Mouse (Mus musculus) liver, adult 2 months (tissue): ENCODE results near the gene Gm20431. TPM values are rescaled to one million over a fixed set of nuclear protein-coding genes. Genes with fewer than 3 reads are reported as not detected.

Experiments used
- DNase-seq: peaks from one replicate; pipeline ENCODE4 v3.0.0-alpha.2; 2011; ENCODE audit warnings: low read depth, low spot score; ENCODE audit errors: extremely low read depth
- H3K27ac ChIP-seq: fragments of 200-500 bp; replicated peaks from 2 replicates; pipeline ENCODE4 v1.5.1; 2012; ENCODE audit warnings: low read depth, mild to moderate bottlenecking, control low read depth, inconsistent platforms, low read length; ENCODE audit not compliant: insufficient read depth
- H3K27me3 ChIP-seq: fragments of 200-500 bp; 2 replicates; pipeline ENCODE4 v1.6.1; 2012; ENCODE audit warnings: mild to moderate bottlenecking, moderate library complexity, low read length, inconsistent platforms; ENCODE audit not compliant: control insufficient read depth, insufficient read depth
- H3K36me3 ChIP-seq: fragments of 200-500 bp; 2 replicates; pipeline ENCODE4 v1.6.1; 2012; ENCODE audit warnings: low read length, inconsistent platforms; ENCODE audit not compliant: control insufficient read depth, insufficient read depth
- H3K4me1 ChIP-seq: fragments of 200-500 bp; 2 replicates; pipeline ENCODE4 v1.6.1; 2011; ENCODE audit warnings: low read length; ENCODE audit not compliant: control insufficient read depth, insufficient read depth
- H3K4me3 ChIP-seq: fragments of 200-500 bp; 2 replicates; pipeline ENCODE4 v1.5.1; 2011; ENCODE audit warnings: low read depth, mild to moderate bottlenecking, control low read depth, low read length, moderate library complexity; ENCODE audit not compliant: insufficient read depth
- H3K79me2 ChIP-seq: fragments of 200-500 bp; 2 replicates; pipeline ENCODE4 v1.6.1; 2012; ENCODE audit warnings: inconsistent platforms, mild to moderate bottlenecking, low read length, moderate library complexity; ENCODE audit not compliant: control insufficient read depth, insufficient read depth
- H3K9ac ChIP-seq: fragments of 200-500 bp; 2 replicates; pipeline ENCODE4 v1.6.1; 2012; ENCODE audit warnings: low read depth, mild to moderate bottlenecking, control low read depth, inconsistent platforms, low read length
- CTCF ChIP-seq: fragments of 200-500 bp; IDR thresholded peaks from 2 replicates; pipeline ENCODE4 v1.5.1; 2011; ENCODE audit warnings: low read depth, low read length, control low read depth
- POLR2A ChIP-seq: fragments of 200-500 bp; IDR thresholded peaks from 2 replicates; pipeline ENCODE4 v1.6.1; 2011; ENCODE audit warnings: low read length, control low read depth; ENCODE audit not compliant: insufficient read depth; ENCODE audit errors: extremely low read depth
- WGBS: fragments of 180-500 bp; shearing (Covaris S2); methylation state at CpG from one replicate; pipeline ENCODE4 v1.1.7; 2018; 5-methylcytosine and 5-hydroxymethylcytosine counted together
- polyA plus RNA-seq: library from polyadenylated mRNA; depleted of rRNA; stranded (reverse); fragments of >200 nt; gene quantifications from 2 replicates; pipeline ENCODE4 v1.2.3, GENCODE M21; 2012
- total RNA-seq: library from RNA; depleted of rRNA; stranded (reverse); fragments of >200 nt; gene quantifications from 2 replicates; pipeline ENCODE4 v1.2.3, GENCODE M21; 2014

The Gm20431 gene
- total and polyA plus RNA-seq, 2 experiments = 10.8 TPM; not detected in 1

DNA sequence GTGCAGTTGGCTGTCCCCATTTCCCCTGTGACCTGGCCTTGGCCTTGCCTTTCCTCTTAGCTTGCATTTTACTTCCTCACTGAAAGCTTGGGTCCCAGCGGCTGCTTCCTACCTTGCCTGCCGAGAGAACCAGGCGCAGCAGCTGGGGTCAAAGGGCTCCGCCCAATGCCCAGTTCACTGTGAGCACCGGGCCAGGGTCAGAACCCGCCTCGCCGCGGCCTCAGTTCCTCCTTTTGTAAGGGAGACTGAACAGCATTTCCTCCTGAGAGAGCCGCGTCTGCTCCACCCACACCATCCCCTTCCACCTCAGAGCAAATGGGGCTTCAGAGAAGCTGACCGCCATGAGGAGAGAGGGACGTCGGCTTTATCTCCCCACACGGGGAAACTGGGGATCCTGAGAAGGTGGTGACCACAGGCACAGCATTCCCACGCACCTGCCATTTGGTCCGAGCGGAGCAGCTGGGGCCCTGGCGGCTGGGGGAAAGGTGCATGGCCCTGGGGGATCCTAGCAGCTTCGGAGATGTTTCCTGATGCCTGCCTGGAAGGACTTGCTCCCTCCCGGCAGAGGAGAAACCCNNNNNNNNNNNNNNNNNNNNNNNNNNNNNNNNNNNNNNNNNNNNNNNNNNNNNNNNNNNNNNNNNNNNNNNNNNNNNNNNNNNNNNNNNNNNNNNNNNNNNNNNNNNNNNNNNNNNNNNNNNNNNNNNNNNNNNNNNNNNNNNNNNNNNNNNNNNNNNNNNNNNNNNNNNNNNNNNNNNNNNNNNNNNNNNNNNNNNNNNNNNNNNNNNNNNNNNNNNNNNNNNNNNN, 72.3 kb downstream of the Gm20431 start:
- peak overlapping the region; percentile 76 for H3K27ac ChIP-seq
- no peaks in the 10 kb centered on the region for H3K36me3 ChIP-seq
- H3K79me2 ChIP-seq = no peaks in the 10 kb centered on the region
- H3K9ac ChIP-seq = peak overlapping the region; percentile 44
- TF ChIP-seq CTCF (no peak), POLR2A (0 out of 2 replicates have a peak, but pooled peaks have one; percentile 25)
- peaks cover 15% of the 10 kb centered on the region for H3K4me1 ChIP-seq
- H3K27me3 ChIP-seq = no peaks in the 10 kb centered on the region
- H3K4me3 ChIP-seq = peak overlapping the region; percentile 57
- WGBS = 36% methylated on average over 21 of the region's 21 CpGs
- DNase-seq = peak; percentile 63

- peaks cover 11% of the 10 kb centered on the region; the same call in 1 of the 2 replicates for H3K4me1 ChIP-seq
- H3K79me2 ChIP-seq = no peaks in the 10 kb centered on the region
- TF ChIP-seq POLR2A = no peak
- no peaks in the 10 kb centered on the region for H3K27me3 ChIP-seq
- WGBS = 9% methylated on average over 9 of the region's 9 CpGs
- H3K27ac ChIP-seq = peak overlapping the region; percentile 30
- peak; percentile 43 for DNase-seq
- no peak overlapping the region for H3K9ac ChIP-seq
- H3K4me3 ChIP-seq = no peak overlapping the region
- no peaks in the 10 kb centered on the region for H3K36me3 ChIP-seq
Measured at GRCm38 (mm10) chr2:167586976-167587375, 74.3 kb downstream of the Gm20431 start.

GRCm38 (mm10) chr2:167586041-167586440, 75.3 kb downstream of the Gm20431 start:
- no peak overlapping the region for H3K4me3 ChIP-seq
- no peak for TF ChIP-seq CTCF
- TF ChIP-seq POLR2A = no peak
- H3K27me3 ChIP-seq = no peaks in the 10 kb centered on the region
- peak overlapping the region; percentile 30 for H3K27ac ChIP-seq
- H3K79me2 ChIP-seq = no peaks in the 10 kb centered on the region
- 13% methylated on average over 8 of the region's 8 CpGs for WGBS
- peaks cover 11% of the 10 kb centered on the region; the same call in 1 of the 2 replicates for H3K4me1 ChIP-seq
- DNase-seq = peak; percentile 61
- H3K9ac ChIP-seq = no peak overlapping the region
- no peaks in the 10 kb centered on the region for H3K36me3 ChIP-seq

DNA sequence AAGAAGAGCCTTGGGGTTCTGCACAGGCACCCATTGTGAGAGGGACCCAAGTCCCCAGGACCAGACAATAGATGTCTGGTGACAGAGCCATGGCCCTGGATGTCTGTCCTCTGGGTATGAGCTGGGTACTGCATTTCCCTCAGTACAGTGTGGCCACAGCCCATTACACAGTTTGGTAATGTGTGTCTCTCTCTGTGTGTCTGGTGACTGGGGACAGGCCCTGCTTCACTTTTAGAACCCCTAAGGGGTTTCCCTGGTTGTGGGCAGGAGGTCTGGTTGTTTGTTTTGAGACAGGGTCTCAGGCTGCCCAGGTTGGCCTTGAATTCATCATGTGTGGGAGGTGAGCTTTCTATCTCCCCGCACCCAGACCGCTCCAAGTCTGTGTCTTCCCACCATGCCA, 76.0 kb downstream of the Gm20431 start:
- Histone ChIP-seq H3K4me3 (no peak overlapping the region), H3K79me2 (no peaks in the 10 kb centered on the region), H3K36me3 (no peaks in the 10 kb centered on the region), H3K4me1 (peaks cover 11% of the 10 kb centered on the region; the same call in 1 of the 2 replicates), H3K27me3 (no peaks in the 10 kb centered on the region), H3K27ac (no peak overlapping the region), H3K9ac (no peak overlapping the region)
- 84% methylated on average over 2 of the region's 2 CpGs for WGBS
- TF ChIP-seq CTCF (no peak), POLR2A (no peak)
- no peak for DNase-seq

- H3K4me3 ChIP-seq = no peak overlapping the region
- TF ChIP-seq POLR2A = no peak
- TF ChIP-seq CTCF = no peak
- no peaks in the 10 kb centered on the region for H3K79me2 ChIP-seq
- H3K27me3 ChIP-seq = no peaks in the 10 kb centered on the region
- H3K36me3 ChIP-seq = no peaks in the 10 kb centered on the region
- DNase-seq = no peak
- H3K27ac ChIP-seq = no peak overlapping the region
- 68% methylated on average over 10 of the region's 10 CpGs for WGBS
- no peak overlapping the region for H3K9ac ChIP-seq
- peaks cover 11% of the 10 kb centered on the region; the same call in 1 of the 2 replicates for H3K4me1 ChIP-seq
Measured at GRCm38 (mm10) chr2:167583161-167583952, 77.9 kb downstream of the Gm20431 start.
